Mouse (Mus musculus): ENCODE results near the gene Lsamp.

- TF ChIP-seq POLR2A (IDR thresholded peaks at IDR 0.05; ENCODE audit: low read depth, low read length) (no peak), CTCF (IDR thresholded peaks at IDR 0.05; ENCODE audit: extremely low read depth, insufficient read depth, insufficient read length, insufficient replicate concordance) (no peak)
Observed at GRCm38 (mm10) chr16:41633898-41634297, 1649.7 kb downstream of the Lsamp start.
